Mouse (Mus musculus): ENCODE data around the gene Qpctl.

DNA sequence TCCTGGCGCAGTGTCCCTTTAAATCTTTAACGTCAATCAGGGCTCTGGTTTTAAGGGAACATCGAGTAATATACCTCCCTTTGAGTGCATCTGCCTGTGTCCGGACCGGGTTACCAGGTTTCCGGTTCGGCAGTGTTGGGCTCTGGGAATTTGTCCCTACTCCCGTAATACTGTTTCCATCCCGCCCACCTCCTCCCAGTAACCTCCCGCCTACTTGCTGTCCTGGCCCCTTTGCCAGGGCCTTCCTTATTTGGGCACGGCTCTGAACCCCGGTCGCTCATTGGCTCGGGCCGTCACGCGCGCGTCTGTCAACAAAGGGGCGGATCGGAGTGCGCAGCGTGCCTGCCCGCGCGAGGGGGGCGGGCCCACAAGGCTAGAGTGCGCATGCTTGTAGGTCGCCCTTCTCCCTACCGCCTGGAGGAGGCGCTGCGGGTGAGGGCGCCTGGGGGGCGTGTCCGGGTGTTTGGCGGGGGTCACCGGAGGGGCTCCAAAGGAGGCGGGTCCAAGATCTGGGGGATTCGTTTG, 17.7 kb downstream of the Qpctl start:
- peak; percentile 46 to 81 (median 74); a peak in 5 of 6 replicates for TF ChIP-seq CTCF (IDR thresholded peaks at IDR 0.05 in 2 of 3, conservative IDR thresholded peaks at IDR 0.05 in 1 of 3; ENCODE audit: control insufficient read depth in 1 of 3, insufficient read depth in 1 of 3, low read depth in 2 of 3, low read length in 3 of 3, poor library complexity in 1 of 3, severe bottlenecking in 1 of 3)
- TF ChIP-seq USF2 (IDR thresholded peaks at IDR 0.05; ENCODE audit: borderline replicate concordance in 1 of 2, insufficient read depth in 1 of 2, low read depth in 1 of 2, low read length in 2 of 2): peak in 1 of 2 experiments; percentile 68; a peak in 3 of 4 replicates
- TF ChIP-seq POLR2A (IDR thresholded peaks at IDR 0.05; ENCODE audit: control insufficient read depth in 1 of 2, insufficient read depth in 1 of 2, low read depth in 1 of 2, low read length in 2 of 2, poor library complexity in 1 of 2): no peak; a peak in 1 of 4 replicates
- no peak for TF ChIP-seq E2F4 (IDR thresholded peaks at IDR 0.05; ENCODE audit: borderline replicate concordance, low read depth, low read length)
- no peak for TF ChIP-seq ZMIZ1 (IDR thresholded peaks at IDR 0.05; ENCODE audit: low read depth, low read length)
